Comparison of ENCODE assay signal across 10 mouse cellular contexts in the genomic region with DNA sequence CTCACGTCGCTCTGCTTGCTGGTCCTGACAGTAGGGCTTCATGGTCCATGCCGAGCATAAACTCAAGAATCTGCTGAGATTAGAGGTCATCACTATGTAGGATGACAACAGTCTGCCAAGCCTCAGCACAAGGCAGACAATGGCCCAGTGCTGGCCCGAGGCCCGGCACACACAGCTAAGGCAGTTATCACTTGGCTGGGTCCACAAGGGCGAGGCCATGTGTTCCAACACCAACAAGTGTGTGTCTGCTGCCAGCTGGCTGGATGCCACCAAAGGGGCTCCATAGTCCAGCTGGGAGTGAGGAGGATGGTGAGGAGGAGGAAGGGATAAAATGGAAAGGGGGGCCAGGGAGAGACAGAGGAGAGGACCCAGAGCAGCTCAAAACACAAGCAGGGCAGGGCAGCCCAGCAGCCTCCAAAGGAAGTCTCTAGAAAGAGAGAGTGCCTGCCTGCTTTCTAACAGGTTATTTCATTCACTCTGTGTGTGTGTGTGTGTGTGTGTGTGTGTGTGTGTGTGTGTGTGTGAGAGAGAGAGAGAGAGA. TPM values are rescaled to one million over a fixed set of nuclear protein-coding genes. Genes with fewer than 3 reads are reported as not detected.
DNase-seq lines count a peak whose midpoint lies in the region; ATAC-seq and TF ChIP-seq lines count a peak whose summit lies in the region.
"Had no signal": no experiment of that assay in that cellular context is flagged by ENCODE, and none has a peak within 500 bp of the region (broad histone marks: within the 10 kb centered on the region; RNA-seq: fewer than 3 reads in every experiment).

No protein-coding gene starts in this region.

- no peak for TF ChIP-seq POLR2A in brain, embryonic 14.5 days (IDR thresholded peaks at IDR 0.05; ENCODE audit: borderline replicate concordance, extremely low read depth, insufficient read depth, insufficient read length, poor library complexity, severe bottlenecking)

- H3K27ac ChIP-seq in hindbrain, embryonic 14.5 days, result no peak overlapping the region

- H3K9me3 ChIP-seq in hindbrain, embryonic 14.5 days (ENCODE audit: control insufficient read depth, low read length), result no peaks in the 10 kb centered on the region

- no peak overlapping the region for H3K4me2 ChIP-seq in hindbrain, embryonic 14.5 days (replicated peaks)

- TF ChIP-seq CTCF in brain, embryonic 14.5 days (IDR thresholded peaks at IDR 0.05; ENCODE audit: borderline replicate concordance, extremely low read depth, insufficient read depth, insufficient read length), result no peak

- no peaks in the 10 kb centered on the region for H3K27me3 ChIP-seq in hindbrain, embryonic 14.5 days (ENCODE audit: control insufficient read depth, insufficient read depth, low read length)
- H3K27me3 ChIP-seq: Patski had no signal

- no peaks in the 10 kb centered on the region for H3K36me3 ChIP-seq in hindbrain, embryonic 14.5 days (replicated peaks; ENCODE audit: control insufficient read depth, insufficient read depth)

- H3K4me1 ChIP-seq in hindbrain, embryonic 14.5 days (replicated peaks; ENCODE audit: control insufficient read depth, insufficient read depth, low read length), result peaks cover 2% of the 10 kb centered on the region; the same call in 1 of the 2 replicates

- peak; percentile 64; the same call in 1 of the 2 replicates for ATAC-seq in hindbrain, embryonic 14.5 days (ENCODE audit: low FRiP score)
- ATAC-seq: Patski had no signal

- H3K9ac ChIP-seq in hindbrain, embryonic 14.5 days, result no peak overlapping the region

- peak; percentile 2 to 7 for DNase-seq in kidney, postnatal 36 days
- no peak for DNase-seq in kidney, adult 18-20 months
- peak; percentile 36 for DNase-seq in Muller cell, postnatal 12 days (ENCODE audit: inconsistent ontology term)
- DNase-seq in brain, embryonic 14.5 days (ENCODE audit: low read depth), result peak; percentile 89
- DNase-seq in hindbrain, embryonic 14.5 days (ENCODE audit: low spot score), result peak; percentile 64
- DNase-seq in left cerebral cortex, adult 18-20 months (ENCODE audit: low spot score in 2 of 2), result no peak
- no peak for DNase-seq in layer of hippocampus, postnatal 14 days (ENCODE audit: low spot score in 2 of 2)
- no peak for DNase-seq in left cerebral cortex, postnatal 25 days (ENCODE audit: low spot score in 2 of 2)

- no peak overlapping the region for H3K4me3 ChIP-seq in hindbrain, embryonic 14.5 days (replicated peaks; ENCODE audit: low read length)

- intact Hi-C loops in left cerebral cortex, postnatal 25 days (cut with DNase I), result no loop called here

- 61% methylated on average over 6 of the region's 6 CpGs for WGBS in hindbrain, embryonic 14.5 days

RNA-seq across cellular contexts. Expression of a gene that starts 17.9 kb away (rescaled TPM):
- polyA plus RNA-seq in brain, embryonic 14.5 days (2012; rRNA removed), result 20.9 and 32.0 TPM in 2 replicates
- polyA plus RNA-seq in hindbrain, embryonic 14.5 days (2014; fragmentation: Nextera tagmentation; extraction: Ambion mirVana), result 8.1 and 8.9 TPM in 2 replicates
- 100 to 1,000 TPM; 124 to 128 TPM for total RNA-seq in left cerebral cortex, adult 18-20 months (2021)
- 100 to 1,000 TPM; 121 to 132 TPM for total RNA-seq in layer of hippocampus, postnatal 14 days (2021)
- total RNA-seq in left cerebral cortex, postnatal 25 days (2021), result 100 to 1,000 TPM; 137 to 150 TPM
- polyA plus RNA-seq: liver, embryonic 16.5 days; Patski had no signal

Comparison
In these comparisons a context has a peak if more than half of its experiments do, and no peak if none do; other contexts are left out.
1. DNase-seq: peak in kidney, postnatal 36 days (2 of 2), Muller cell, postnatal 12 days (single experiment), brain, embryonic 14.5 days (single experiment) and hindbrain, embryonic 14.5 days (single experiment); none in kidney, adult 18-20 months (single experiment), left cerebral cortex, adult 18-20 months (0 of 2), layer of hippocampus, postnatal 14 days (0 of 2) and left cerebral cortex, postnatal 25 days (0 of 2).